Mouse (Mus musculus) hindlimb bud, embryonic 11.5 days (tissue): ENCODE data around the gene Hnrnpu.

Experiments
- DNase-seq: peaks from one replicate; pipeline ENCODE4 v3.0.0-alpha.2; 2012; ENCODE audit warnings: low read depth, low spot score; ENCODE audit errors: extremely low spot score

The Hnrnpu gene

DNA sequence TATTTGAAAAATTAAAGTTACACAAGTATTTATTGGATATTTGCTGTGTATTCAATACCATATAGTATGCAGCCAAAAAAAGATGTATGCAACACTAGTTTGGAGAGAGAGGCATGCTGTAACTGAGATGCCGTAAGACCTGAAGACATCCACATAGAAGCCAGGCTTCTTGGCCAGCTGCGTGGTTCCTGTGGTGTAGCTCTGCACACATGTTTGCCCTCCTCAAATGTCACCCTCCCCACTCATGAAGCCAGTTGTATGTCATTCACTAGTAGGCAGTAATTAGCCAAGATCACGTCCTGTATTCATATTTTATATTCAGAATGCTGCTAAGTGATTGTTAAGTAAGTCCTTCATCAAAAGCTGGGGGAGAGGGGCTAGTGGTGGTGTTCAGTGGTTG lies 3.8 kb upstream of the Hnrnpu start:
- no peak for DNase-seq

DNA sequence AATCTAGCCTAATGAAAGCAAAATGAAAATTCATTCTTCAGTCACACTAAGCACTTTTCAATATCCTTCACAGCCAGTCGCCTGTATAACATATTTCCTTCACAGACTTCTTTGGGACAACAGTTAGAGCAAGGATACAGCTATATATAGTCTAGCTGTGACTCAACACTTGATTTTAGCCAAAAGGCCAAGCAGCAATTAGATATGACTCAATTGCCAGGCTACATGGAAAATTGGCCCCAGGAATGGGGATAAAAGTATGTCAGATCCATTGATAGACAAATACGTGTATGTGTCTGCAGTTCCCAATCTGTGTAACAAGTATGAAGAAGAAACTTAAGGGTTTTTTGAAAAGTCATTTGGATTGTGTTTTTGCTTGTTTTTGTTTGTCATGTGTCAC lies 2.6 kb upstream of the Hnrnpu start:
- no peak for DNase-seq

DNA sequence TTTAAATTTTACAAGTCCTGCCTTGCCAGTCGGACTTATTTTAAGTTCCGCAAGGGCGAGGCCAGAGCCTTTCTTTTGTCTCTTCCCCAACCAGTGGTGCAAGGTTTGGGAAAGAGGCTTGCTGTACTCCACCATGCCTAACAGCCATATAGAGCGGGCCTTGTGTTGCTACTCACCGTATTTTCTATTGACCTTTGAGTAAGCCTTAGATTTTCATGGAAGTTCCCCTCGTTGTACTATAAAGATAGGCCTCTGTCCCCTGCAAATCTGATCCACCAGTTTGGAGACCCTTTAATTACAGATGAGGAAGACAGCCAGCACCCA lies 683 bp upstream of the Hnrnpu start:
- DNase-seq: no peak

DNA sequence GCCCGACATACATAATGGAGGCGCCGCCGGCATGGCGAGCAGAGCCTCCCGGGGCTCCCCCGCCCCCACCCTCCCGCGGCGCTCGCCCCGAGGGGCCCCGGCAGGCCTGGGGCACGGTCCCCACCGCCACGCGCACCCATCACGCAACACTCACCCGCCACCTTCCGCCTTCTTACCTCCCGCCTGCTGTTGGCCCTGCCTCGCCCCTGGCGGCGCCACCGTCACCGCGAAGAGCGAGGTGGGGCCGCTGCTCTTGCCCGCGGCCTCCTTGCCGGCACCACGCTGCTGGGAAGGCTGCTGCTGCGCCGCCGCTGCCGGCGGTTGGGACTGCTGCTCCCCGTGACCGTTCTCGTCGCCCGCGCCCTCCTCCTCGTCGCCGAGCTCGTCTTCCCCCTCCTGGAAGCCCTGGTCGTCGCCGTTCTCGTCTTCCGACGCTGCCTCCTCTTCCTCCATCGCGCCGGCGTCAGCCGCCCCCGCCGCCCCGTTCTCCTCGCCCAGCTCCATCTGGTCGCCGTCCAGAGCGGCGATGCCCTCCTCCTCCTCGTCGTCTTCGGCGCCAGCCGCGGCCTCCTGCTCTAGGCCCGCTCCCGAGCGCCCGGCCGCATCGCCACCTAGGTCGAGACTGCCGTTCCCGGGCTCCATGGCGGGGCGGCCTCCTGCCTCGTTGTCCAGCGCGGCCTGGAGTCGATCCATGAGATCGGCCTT lies 668 bp downstream of the Hnrnpu start:
- DNase-seq: no peak

DNA sequence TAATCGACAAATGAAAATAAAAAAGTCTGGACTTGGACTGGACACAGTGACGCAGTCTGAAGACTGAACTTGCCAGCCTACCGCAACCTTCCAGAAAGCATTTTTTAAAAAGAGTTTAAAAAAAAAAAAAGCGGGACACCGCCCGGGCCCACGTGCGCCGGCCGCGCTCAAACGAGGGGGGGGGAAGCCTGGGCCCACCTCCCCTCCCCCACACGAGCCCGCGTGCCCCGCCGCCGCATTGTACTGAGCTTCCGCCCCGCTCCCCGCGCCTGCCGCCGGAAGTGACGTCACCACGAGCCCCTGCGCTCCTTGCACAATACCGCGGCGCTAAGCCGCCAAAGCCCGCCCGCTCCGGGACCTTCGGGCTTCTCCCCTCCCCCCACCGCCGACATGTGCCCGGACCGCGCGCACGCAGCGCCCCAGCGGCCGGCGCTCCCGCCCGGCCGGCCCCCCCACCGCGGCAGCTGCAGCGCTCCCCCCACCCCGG lies 1.3 kb downstream of the Hnrnpu start:
- DNase-seq: no peak

DNA sequence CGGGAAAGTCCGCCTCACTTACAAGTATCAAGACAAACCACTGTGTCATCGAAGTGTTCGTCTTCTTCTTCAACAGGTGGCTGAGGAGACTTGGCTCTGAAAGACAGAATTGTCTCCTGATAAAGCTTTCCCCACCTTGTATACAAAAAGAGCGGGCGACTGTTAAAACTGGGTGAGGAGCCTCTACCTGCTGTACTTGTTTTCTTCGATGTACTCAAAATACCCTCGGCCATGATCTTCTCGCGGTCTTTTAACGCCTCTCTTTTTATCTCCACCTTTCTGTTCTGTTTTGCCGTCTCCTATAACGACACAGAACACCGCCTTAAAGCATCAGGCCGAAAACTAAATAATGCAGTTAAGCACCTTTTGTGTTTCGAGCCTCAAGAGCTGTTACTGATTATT lies 1.7 kb downstream of the Hnrnpu start:
- no peak for DNase-seq

DNA sequence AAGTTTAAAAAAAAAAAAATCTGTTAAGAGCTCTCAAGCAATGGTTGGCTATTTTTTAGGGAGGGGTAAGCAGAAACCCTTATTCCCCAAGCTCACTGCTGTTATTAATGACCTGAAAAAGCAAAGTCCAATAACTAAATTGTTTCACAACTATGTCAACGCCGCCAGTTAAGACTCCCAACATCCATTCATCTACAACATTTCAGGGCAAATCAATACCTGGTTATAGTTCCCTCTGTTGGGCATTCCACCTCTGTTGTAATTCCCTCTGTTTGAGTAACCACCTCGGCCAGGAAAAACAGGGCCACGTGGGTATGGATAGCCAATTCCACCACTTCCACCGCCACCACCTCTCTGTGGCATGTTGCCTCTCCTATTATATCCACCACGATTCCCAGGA lies 7.7 kb downstream of the Hnrnpu start:
- DNase-seq: no peak

DNA sequence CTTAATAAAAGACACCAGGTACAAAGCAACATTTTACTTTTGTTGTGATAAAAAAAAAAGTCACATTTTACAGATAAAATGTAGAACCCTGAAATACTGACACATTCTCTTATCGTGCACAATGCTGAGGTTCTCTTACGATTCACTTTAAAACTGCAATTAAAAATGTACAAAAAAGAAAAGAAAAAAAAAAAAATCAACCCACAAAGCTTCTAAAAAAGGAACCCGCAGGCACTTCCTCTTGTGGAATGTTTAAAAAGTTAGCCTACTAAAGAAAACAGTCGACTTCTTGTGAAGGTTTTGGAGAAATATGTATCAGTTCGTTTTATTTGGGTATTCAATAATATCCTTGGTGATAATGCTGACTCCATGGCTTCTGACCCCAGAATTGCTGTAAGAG lies 8.6 kb downstream of the Hnrnpu start:
- no peak for DNase-seq

DNA sequence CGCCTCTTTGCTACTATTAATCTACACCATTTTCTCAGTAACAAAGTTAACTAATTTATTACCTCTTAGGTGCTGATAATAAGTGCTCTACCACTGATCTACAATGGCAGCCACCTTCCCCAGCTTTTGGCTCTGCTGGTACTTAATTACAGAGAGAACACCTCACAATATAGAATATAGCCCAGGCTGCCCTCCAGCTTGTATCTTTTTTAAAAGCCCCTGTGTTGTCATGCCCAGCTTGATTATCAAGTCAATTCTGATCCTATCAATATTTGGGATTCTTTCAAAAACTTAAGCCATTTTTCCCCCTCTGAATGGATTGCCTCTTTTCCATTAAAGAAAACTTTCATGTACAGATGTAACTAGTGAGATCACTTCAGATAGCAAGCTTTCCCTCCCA lies 10.6 kb downstream of the Hnrnpu start:
- no peak for DNase-seq

DNA sequence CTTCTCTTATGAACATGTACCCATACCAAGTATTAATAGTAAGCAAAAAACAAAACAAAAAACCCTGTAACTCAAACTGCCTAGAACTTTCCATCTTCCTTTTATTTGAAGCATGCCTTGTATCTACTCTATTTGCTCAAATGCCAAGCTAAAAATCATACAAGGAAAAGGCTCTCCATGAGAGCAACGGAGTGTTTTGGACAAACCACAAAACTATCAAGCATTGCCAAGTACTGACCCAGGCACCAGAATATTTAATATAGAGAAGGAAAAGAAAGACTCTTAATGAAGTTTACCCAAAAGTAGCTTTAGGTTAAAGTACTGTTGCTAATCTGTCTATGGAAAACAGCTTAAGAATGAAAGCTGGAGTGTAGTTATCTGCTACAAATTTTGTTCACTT lies 11.2 kb downstream of the Hnrnpu start:
- no peak for DNase-seq

DNA sequence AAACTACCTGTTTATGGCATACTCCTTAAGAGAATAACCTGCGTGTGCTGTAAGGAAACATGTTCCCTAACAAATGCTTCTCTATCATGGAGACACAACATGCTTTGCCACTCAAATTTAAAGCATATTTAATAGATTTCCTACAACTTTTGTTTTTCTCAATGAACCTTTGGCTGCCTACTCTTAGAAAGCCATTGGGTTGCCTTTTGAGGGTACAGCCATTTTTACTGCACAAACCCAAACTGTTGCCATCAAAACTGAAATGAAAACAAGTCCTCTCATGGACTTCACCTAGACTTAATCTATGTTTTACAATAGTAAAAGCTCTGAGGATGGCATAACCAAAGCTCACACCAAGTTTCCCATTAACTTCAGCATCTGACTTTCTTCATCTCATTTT lies 13.0 kb downstream of the Hnrnpu start:
- no peak for DNase-seq

DNA sequence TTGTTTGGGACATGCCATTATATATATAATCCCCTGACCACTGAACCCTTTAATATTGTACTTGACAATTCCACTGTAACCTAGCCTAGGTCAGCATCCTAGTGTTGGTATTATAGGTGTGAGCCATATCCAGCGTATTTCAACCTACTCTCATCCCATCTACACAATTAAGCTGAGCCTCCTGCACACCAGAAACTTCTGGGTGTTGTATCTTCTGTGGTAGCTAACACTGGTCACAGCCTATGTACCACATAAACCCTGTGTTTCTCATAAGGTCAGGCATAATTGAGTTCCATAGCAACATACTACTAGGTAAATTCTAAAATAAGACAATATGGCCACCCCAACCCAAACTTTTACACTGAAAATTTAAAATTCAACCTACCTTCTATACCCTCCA lies 14.4 kb downstream of the Hnrnpu start:
- DNase-seq: no peak

DNA sequence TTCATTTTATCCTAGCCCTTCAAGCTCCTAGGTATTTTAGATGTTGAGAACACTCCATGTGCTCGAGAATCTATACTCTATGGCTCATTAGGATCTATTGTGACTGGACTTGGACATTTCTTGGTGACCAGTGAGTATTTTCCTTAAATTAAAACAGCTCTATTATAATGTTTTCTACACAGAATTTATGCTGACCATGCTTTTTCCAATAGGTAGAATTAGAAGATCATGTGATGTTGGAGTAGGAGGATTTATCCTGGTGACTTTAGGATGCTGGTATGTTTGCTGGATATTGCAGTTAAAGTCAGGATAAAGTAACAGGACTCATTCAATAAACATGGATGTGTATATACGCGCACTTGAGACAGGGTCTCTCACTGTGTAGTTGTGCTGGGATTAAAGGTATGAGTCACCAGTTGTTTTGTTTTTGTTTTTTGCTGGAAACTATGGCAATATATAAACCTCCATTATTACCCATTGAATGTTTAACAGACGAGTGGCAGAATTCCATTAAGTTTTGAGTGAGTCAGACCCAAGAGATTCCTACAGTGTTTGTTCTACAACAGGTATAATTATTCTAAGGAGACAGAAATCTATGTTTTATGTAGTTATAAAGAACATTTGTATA lies 15.8 kb downstream of the Hnrnpu start:
- no peak for DNase-seq

DNA sequence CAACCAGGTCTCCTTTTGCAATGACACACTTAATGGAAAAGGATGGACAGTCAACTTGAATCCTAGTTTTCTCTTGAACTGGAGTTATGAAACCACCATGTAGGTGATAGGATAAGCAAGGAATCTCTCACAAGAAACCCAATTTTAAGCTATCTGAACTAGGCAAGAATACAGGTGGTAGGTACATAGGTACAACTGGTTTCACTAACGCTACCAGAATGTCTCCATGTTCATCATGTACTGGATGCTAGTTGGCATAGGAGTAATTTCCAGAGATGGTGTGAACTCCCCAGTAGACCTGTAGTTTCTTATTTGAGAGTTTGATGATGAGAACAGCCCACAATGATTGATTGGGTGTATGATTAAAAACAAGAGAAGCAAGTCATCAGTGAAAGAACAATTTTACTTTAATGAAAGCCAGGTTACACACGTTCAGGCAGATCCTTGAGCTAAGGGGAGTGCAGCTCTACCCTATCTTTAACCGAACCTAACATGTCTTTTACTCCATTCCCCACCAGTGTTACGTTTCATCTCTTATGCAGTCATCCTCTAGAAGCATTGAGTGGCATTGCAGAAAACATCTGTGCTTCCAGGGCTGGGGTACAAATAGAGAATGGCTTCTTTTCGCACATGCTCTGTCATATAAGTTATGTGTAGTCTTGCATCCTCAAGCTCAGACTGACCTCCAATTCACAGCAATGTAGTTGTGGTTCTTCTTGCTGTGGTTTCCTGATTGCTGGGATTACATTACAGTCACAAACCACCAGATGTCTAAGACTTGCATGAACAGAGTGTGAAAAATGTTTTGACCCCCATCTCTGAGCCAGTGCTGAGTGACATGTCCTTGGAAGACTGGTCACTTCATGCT lies 16.6 kb downstream of the Hnrnpu start:
- DNase-seq: no peak

DNA sequence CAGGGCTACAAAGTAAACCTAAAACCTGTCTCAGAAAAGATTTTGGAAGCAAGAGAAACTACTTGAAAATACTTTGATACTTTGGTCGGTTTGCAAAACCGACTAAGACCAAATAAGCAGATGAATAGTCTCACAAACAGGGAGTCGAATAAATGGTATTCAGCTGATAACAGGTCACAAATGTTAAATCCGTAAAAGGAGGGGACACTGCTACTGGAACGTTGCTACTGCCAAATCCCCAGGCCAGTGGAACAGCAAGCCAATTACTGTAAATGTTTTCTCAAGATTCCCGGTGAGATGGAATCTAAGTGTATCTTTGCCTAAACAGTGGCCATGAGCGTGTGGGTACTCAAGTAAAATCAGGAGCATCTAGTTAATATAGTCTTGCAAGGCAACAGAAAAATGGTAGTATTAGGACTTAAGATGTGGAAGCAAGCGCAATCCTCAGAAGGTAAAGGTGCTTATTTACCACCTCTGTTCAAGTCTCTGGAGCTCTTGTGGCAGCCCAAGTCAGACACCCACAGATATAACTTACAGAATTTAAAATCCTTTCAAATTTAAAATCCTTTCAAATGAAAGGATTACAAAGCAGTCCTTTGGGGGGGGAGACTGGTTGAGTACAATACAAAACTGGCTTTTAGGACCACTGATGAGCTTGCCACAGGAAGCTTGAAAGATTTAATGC lies 17.4 kb downstream of the Hnrnpu start:
- no peak for DNase-seq

DNA sequence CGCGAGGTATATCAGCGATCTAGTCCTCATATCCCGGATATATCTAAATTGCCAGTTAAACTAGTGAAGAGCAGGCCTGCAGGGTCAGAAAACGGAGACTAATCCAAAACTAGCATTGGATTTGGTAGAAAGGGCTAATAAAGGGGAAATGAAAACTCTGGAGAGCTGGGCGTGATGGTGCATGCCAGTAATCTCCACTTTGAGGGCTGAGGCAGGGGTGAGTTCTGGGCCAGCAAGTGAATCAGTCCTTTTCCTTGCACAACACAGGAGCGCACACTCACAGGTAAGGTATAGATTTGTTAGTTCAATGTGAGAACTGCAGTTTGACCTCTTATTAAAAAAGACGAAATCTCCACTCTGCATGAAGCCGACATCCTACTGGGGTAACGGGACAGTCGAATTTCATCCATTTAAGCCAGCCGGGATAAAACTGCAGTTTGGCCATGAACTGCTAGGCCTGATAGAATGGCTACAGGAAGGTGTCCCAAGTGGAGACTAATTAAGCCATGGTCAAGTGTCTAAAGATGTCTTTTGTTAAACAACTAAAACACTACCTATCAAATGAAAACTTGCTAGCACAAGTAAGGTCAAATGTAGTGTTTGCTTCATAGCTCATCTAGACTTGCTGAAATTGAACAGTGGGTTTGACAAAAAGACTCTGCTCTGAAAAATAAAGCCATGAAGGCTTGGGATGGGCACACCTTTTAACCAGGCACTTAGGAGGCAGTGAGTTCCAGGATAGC lies 18.1 kb downstream of the Hnrnpu start:
- DNase-seq: no peak

DNA sequence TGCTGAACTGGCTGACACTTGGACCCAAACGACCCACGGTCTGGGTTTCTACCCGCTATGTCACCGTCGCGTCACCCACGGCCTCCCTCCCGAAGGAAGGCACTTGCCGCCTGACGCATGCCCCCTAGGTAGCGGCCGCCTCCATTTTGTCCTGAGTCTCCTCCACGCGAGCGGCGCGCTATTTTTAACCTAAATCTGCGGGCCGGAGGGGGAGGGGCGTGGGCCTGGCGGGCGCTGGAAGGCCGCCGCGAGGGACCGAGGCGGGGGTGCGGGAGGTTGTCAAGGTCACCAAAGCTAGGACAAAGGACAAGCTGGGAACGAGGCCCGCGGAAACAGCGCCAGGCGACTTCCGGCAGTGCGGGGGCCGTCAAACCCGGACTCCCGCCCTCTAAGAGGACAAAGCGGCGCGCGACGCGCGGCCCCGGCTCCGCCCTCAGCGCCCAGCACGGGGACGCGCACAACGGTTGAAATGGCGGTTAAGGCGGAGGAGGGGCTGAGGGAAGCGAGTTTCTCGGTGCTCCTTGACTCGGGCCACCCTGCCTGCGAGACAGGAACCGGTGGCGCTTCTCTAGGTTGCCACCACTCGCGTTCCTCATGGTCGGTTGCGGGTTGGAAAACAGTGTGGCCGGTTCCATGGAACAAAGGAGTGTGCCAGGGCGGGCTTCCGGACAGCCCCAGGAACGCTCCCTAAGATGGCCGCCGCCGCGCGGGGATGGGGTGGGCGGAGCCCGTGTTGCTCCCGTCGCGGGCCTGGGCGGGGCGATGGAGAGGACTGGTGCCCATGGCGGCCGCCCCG lies 19.0 kb downstream of the Hnrnpu start, which contains the start of gene Cox20:
Gene Cox20, plus strand, starts transcription at position 742 of the 796 bp plus-strand sequence.
- DNase-seq: no peak

DNA sequence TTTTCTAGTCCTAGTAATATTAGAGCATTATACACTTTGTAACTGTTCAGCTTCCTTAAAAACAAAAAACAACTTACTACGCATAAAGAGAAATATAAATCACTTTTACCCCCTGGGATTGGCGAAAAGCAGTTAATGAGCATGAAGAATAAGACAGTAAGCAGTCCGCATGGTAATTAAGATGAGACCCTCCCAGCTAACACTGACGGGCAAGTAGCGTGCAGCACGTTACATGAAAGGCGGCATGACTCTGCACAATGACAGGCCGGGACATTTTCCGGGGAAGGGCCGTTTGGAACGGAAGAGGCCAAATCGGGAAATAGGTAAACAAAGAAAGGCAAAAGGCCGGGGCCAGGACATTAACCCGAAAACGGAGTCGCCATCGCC lies 19.6 kb downstream of the Hnrnpu start:
- no peak for DNase-seq

DNA sequence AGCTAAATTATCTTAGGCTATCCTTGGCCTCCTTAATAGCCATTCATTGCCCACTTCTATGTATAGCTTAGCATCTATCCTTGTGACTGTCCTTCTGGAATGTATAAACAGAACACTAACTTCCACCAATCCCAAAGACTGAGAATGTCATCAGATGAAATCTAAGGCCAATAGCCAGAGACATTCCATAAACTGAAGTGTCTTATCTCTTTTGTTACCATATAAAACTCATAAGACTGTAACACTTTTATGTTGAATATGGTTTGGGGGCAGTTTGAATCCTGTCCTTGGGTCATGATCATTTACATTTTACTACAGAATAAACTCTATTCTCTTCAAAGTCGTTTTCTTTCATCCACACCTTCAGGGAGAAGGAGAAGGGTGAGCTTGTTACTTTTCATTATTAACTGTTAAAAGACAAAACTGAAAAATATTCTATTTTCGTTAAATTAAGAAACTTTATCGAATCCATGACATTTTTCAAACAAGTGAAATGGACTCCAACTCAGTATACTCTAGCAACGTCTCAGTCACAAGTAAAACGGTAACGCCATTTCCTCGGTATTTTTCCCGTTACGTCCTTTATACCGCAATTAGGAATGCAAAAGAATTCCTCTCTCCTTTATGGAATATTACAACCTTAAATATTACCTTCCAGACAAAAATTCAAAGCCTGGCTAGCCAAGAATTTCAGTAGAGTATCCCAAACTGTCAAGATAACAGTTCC lies 20.2 kb downstream of the Hnrnpu start:
- no peak for DNase-seq
